Mouse (Mus musculus) liver, adult 2 months (tissue): Measurements from ENCODE around the gene Fasn. TPM values are rescaled to one million over a fixed set of nuclear protein-coding genes. Genes with fewer than 3 reads are reported as not detected.
"Not testable (repeated sequence)": the region's sequence is repeated elsewhere in the genome, so short reads cannot be mapped to it uniquely, and the experiment has no call there.

Source experiments
- DNase-seq: peaks from one replicate; pipeline ENCODE4 v3.0.0-alpha.2; 2011; ENCODE audit warnings: low read depth, low spot score; ENCODE audit errors: extremely low read depth
- H3K27ac ChIP-seq: fragments of 200-500 bp; replicated peaks from 2 replicates; pipeline ENCODE4 v1.5.1; 2012; ENCODE audit warnings: low read depth, mild to moderate bottlenecking, control low read depth, inconsistent platforms, low read length; ENCODE audit not compliant: insufficient read depth
- H3K27me3 ChIP-seq: fragments of 200-500 bp; 2 replicates; pipeline ENCODE4 v1.6.1; 2012; ENCODE audit warnings: mild to moderate bottlenecking, moderate library complexity, low read length, inconsistent platforms; ENCODE audit not compliant: control insufficient read depth, insufficient read depth
- H3K36me3 ChIP-seq: fragments of 200-500 bp; 2 replicates; pipeline ENCODE4 v1.6.1; 2012; ENCODE audit warnings: low read length, inconsistent platforms; ENCODE audit not compliant: control insufficient read depth, insufficient read depth
- H3K4me1 ChIP-seq: fragments of 200-500 bp; 2 replicates; pipeline ENCODE4 v1.6.1; 2011; ENCODE audit warnings: low read length; ENCODE audit not compliant: control insufficient read depth, insufficient read depth
- H3K4me3 ChIP-seq: fragments of 200-500 bp; 2 replicates; pipeline ENCODE4 v1.5.1; 2011; ENCODE audit warnings: low read depth, mild to moderate bottlenecking, control low read depth, low read length, moderate library complexity; ENCODE audit not compliant: insufficient read depth
- H3K79me2 ChIP-seq: fragments of 200-500 bp; 2 replicates; pipeline ENCODE4 v1.6.1; 2012; ENCODE audit warnings: inconsistent platforms, mild to moderate bottlenecking, low read length, moderate library complexity; ENCODE audit not compliant: control insufficient read depth, insufficient read depth
- H3K9ac ChIP-seq: fragments of 200-500 bp; 2 replicates; pipeline ENCODE4 v1.6.1; 2012; ENCODE audit warnings: low read depth, mild to moderate bottlenecking, control low read depth, inconsistent platforms, low read length
- CTCF ChIP-seq: fragments of 200-500 bp; IDR thresholded peaks from 2 replicates; pipeline ENCODE4 v1.5.1; 2011; ENCODE audit warnings: low read depth, low read length, control low read depth
- POLR2A ChIP-seq: fragments of 200-500 bp; IDR thresholded peaks from 2 replicates; pipeline ENCODE4 v1.6.1; 2011; ENCODE audit warnings: low read length, control low read depth; ENCODE audit not compliant: insufficient read depth; ENCODE audit errors: extremely low read depth
- WGBS: fragments of 180-500 bp; shearing (Covaris S2); methylation state at CpG from one replicate; pipeline ENCODE4 v1.1.7; 2018; 5-methylcytosine and 5-hydroxymethylcytosine counted together
- polyA plus RNA-seq: library from polyadenylated mRNA; depleted of rRNA; stranded (reverse); fragments of >200 nt; gene quantifications from 2 replicates; pipeline ENCODE4 v1.2.3, GENCODE M21; 2012
- total RNA-seq: library from RNA; depleted of rRNA; stranded (reverse); fragments of >200 nt; gene quantifications from 2 replicates; pipeline ENCODE4 v1.2.3, GENCODE M21; 2014

The Fasn gene
- total and polyA plus RNA-seq, 2 experiments: 198 to 935 TPM

GRCm38 (mm10) chr11:120798244-120798643 is 26.1 kb downstream of the Fasn start:
- Histone ChIP-seq H3K36me3 (peaks cover 4% of the 10 kb centered on the region; the same call in 1 of the 2 replicates), H3K9ac (no peak overlapping the region), H3K4me1 (peaks cover 15% of the 10 kb centered on the region), H3K27ac (no peak overlapping the region), H3K4me3 (no peak overlapping the region), H3K27me3 (no peaks in the 10 kb centered on the region), H3K79me2 (peaks cover 15% of the 10 kb centered on the region)
- DNase-seq: no peak
- TF ChIP-seq POLR2A (no peak), CTCF (no peak)
- WGBS: 85% methylated on average over 3 of the region's 3 CpGs

GRCm38 (mm10) chr11:120796614-120796946 is 27.8 kb downstream of the Fasn start:
- peak overlapping the region; percentile 17 for H3K27ac ChIP-seq
- no peak for TF ChIP-seq CTCF
- TF ChIP-seq POLR2A: no peak

GRCm38 (mm10) chr11:120795756-120796613 is 28.4 kb downstream of the Fasn start, which contains the start of gene Dus1l:
TSS of gene Dus1l (minus strand) at chr11:120796403.
- Histone ChIP-seq H3K36me3 (peaks cover 16% of the 10 kb centered on the region), H3K9ac (peak within 1 kb of the TSS; percentile 88), H3K27ac (peak within 1 kb of the TSS; percentile 67), H3K4me1 (peaks cover 15% of the 10 kb centered on the region), H3K79me2 (peaks cover 15% of the 10 kb centered on the region), H3K27me3 (no peaks in the 10 kb centered on the region), H3K4me3 (peak within 1 kb of the TSS; percentile 90)
- DNase-seq: peak; percentile 84
- TF ChIP-seq CTCF (no peak), POLR2A (peak; percentile 55)
- WGBS: 1% methylated on average over 59 of the region's 59 CpGs

More at GRCm38 (mm10) chr11:120796614-120796946, 27.8 kb downstream of the Fasn start:
- Histone ChIP-seq H3K79me2 (peaks cover 15% of the 10 kb centered on the region), H3K9ac (peak overlapping the region; percentile 47), H3K36me3 (peaks cover 11% of the 10 kb centered on the region), H3K4me1 (peaks cover 15% of the 10 kb centered on the region), H3K27me3 (no peaks in the 10 kb centered on the region), H3K4me3 (no peak overlapping the region)
- no peak for DNase-seq
- WGBS: 40% methylated on average over 8 of the region's 8 CpGs

GRCm38 (mm10) chr11:120792652-120793051 is 31.7 kb downstream of the Fasn start:
- no peak overlapping the region for H3K4me3 ChIP-seq
- DNase-seq: no peak
- no peaks in the 10 kb centered on the region for H3K27me3 ChIP-seq
- H3K36me3 ChIP-seq: peaks cover 35% of the 10 kb centered on the region
- no peak overlapping the region for H3K27ac ChIP-seq
- peaks cover 15% of the 10 kb centered on the region for H3K79me2 ChIP-seq
- no peak overlapping the region for H3K9ac ChIP-seq
- TF ChIP-seq CTCF (no peak), POLR2A (no peak)
- 96% methylated on average over 9 of the region's 9 CpGs for WGBS
- peaks cover 9% of the 10 kb centered on the region for H3K4me1 ChIP-seq

DNA sequence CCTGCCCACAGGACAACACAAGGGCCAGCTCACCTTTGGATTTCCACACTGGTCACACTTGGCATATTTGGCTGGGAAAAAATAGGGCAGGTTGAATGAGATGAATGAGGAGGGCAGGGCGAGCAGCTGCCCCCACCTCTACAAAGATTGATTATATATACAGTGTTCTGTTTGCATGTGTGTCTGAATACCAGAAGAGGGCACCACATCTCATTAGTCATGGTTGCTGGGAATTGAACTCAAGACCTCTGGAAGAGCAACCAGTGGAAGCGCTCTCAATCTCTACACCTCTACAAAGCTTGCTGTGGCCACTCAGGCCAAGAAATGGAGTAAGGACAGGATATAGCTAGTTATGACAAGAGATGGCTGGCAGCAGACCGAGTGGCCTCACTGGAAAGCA is 34.5 kb downstream of the Fasn start:
- Histone ChIP-seq H3K27ac (no peak overlapping the region), H3K4me3 (no peak overlapping the region), H3K9ac (no peak overlapping the region), H3K27me3 (no peaks in the 10 kb centered on the region), H3K36me3 (peaks cover 37% of the 10 kb centered on the region), H3K79me2 (peaks cover 4% of the 10 kb centered on the region; the same call in 1 of the 2 replicates), H3K4me1 (peaks cover 7% of the 10 kb centered on the region)
- TF ChIP-seq POLR2A (no peak), CTCF (no peak)
- DNase-seq: peak; percentile 69
- 67% methylated on average over 3 of the region's 3 CpGs for WGBS

GRCm38 (mm10) chr11:120789355-120789754 is 35.0 kb downstream of the Fasn start:
- H3K27ac ChIP-seq: no peak overlapping the region
- H3K79me2 ChIP-seq: peaks cover 6% of the 10 kb centered on the region; the same call in 1 of the 2 replicates
- H3K27me3 ChIP-seq: no peaks in the 10 kb centered on the region
- H3K4me1 ChIP-seq: peaks cover 8% of the 10 kb centered on the region
- DNase-seq: no peak
- TF ChIP-seq POLR2A (no peak), CTCF (no peak)
- peaks cover 37% of the 10 kb centered on the region for H3K36me3 ChIP-seq
- H3K9ac ChIP-seq: no peak overlapping the region
- WGBS: 59% methylated on average over 4 of the region's 4 CpGs
- no peak overlapping the region for H3K4me3 ChIP-seq

GRCm38 (mm10) chr11:120788460-120788859 is 35.9 kb downstream of the Fasn start:
- not testable (repeated sequence) for H3K4me1 ChIP-seq, H3K27ac ChIP-seq, DNase-seq, H3K27me3 ChIP-seq, H3K9ac ChIP-seq, H3K79me2 ChIP-seq, H3K4me3 ChIP-seq
- peaks cover 35% of the 10 kb centered on the region for H3K36me3 ChIP-seq
- 92% methylated on average over 10 of the region's 10 CpGs for WGBS
